Mouse (Mus musculus): ENCODE data around the gene Apobec3. TPM values are rescaled to one million over a fixed set of nuclear protein-coding genes. Genes with fewer than 3 reads are reported as not detected.

The Apobec3 gene
- 17.4 and 18.4 TPM in 2 replicates for polyA plus RNA-seq (2014; fragmentation: Nextera tagmentation; extraction: Ambion mirVana)

GRCm38 (mm10) chr15:79891436-79892212, at the start of gene Apobec3:
Gene Apobec3, plus strand, starts transcription at chr15:79891659.
- 2% methylated on average over 20 of the region's 20 CpGs for WGBS
- Histone ChIP-seq H3K9ac (replicated peaks; ENCODE audit: low read depth, low read length) (peak within 1 kb of the TSS; percentile 30; the same call in 1 of the 2 replicates), H3K4me1 (ENCODE audit: control insufficient read depth, insufficient read depth, low read length) (0 out of 2 replicates have a peak, but pooled peaks cover 4% of the 10 kb centered on the region), H3K36me3 (ENCODE audit: control insufficient read depth, insufficient read depth, low read length) (no peaks in the 10 kb centered on the region), H3K9me3 (ENCODE audit: control insufficient read depth, low read depth, low read length) (no peaks in the 10 kb centered on the region), H3K27me3 (ENCODE audit: control insufficient read depth, insufficient read depth, low read length) (0 out of 2 replicates have a peak, but pooled peaks cover 7% of the 10 kb centered on the region), H3K27ac (ENCODE audit: low read length) (peak within 1 kb of the TSS; percentile 39), H3K4me2 (replicated peaks; ENCODE audit: low read depth, low read length) (peak within 1 kb of the TSS; percentile 57), H3K4me3 (ENCODE audit: low read depth, low read length) (peak within 1 kb of the TSS; percentile 35)
- ATAC-seq (ENCODE audit: insufficient number of reproducible peaks, insufficient read depth, low FRiP score, low read depth), result 0 out of 2 replicates have a peak, but pooled peaks have one; percentile 54

DNA sequence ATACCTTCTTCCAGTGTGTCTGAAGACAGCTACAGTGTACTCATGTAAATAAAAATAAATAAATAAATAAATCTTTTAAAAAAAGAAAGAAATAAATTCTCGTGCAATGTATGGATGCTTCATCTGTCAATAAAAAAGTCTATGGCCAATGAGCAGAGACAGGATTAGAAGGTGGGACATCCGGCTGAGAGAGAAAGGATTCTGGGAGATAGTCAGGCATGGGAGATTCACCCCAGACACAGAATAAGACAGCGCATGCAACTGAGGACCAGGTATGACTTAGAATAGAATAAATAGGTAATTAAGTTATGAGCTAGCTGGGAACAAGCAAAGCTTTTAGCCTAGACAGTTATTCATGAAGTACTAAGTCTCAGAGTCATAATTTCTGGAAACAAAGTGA, 48.5 kb upstream of the Apobec3 start:
- no peak overlapping the region for H3K27ac ChIP-seq (ENCODE audit: low read length)
- no peaks in the 10 kb centered on the region for H3K36me3 ChIP-seq (ENCODE audit: control insufficient read depth, insufficient read depth, low read length)
- no peak overlapping the region for H3K9ac ChIP-seq (replicated peaks; ENCODE audit: low read depth, low read length)
- H3K9me3 ChIP-seq (ENCODE audit: control insufficient read depth, low read depth, low read length), result no peaks in the 10 kb centered on the region
- peaks cover 8% of the 10 kb centered on the region; the same call in 1 of the 2 replicates for H3K4me1 ChIP-seq (ENCODE audit: control insufficient read depth, insufficient read depth, low read length)
- no peak for ATAC-seq (ENCODE audit: insufficient number of reproducible peaks, insufficient read depth, low FRiP score, low read depth)
- WGBS, result 88% methylated on average over 3 of the region's 3 CpGs
- H3K4me2 ChIP-seq (replicated peaks; ENCODE audit: low read depth, low read length), result no peak overlapping the region
- no peak overlapping the region for H3K4me3 ChIP-seq (ENCODE audit: low read depth, low read length)
- no peaks in the 10 kb centered on the region for H3K27me3 ChIP-seq (ENCODE audit: control insufficient read depth, insufficient read depth, low read length)

- ATAC-seq (ENCODE audit: insufficient number of reproducible peaks, insufficient read depth, low FRiP score, low read depth), result no peak
- peaks cover 8% of the 10 kb centered on the region; the same call in 1 of the 2 replicates for H3K4me1 ChIP-seq (ENCODE audit: control insufficient read depth, insufficient read depth, low read length)
- H3K4me2 ChIP-seq (replicated peaks; ENCODE audit: low read depth, low read length), result no peak overlapping the region
- H3K4me3 ChIP-seq (ENCODE audit: low read depth, low read length), result no peak overlapping the region
- no peak overlapping the region for H3K9ac ChIP-seq (replicated peaks; ENCODE audit: low read depth, low read length)
- no peaks in the 10 kb centered on the region for H3K36me3 ChIP-seq (ENCODE audit: control insufficient read depth, insufficient read depth, low read length)
- 61% methylated on average over 4 of the region's 4 CpGs for WGBS
- H3K9me3 ChIP-seq (ENCODE audit: control insufficient read depth, low read depth, low read length), result no peaks in the 10 kb centered on the region
- H3K27ac ChIP-seq (ENCODE audit: low read length), result no peak overlapping the region
- no peaks in the 10 kb centered on the region for H3K27me3 ChIP-seq (ENCODE audit: control insufficient read depth, insufficient read depth, low read length)
Observed at GRCm38 (mm10) chr15:79845986-79846385, 45.5 kb upstream of the Apobec3 start.

DNA sequence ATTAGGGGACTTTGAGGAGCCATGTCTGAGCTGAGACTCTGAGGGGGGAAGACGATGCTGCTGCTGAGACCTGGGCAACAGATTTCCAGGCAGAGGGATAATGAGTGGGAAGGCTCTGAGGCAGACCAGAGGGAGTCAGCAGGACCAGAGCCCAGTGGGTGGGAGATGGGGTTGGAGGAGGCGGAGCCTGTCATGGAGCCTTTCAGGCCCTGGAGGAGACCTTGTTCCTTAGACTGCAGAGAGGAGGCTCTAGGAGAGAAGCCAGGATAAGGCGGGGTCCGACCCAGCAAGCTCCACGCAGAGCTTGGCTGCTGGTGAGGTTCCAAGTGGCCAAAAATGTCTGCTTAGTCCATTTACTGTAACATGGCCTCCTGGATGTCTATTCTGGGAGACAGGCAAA, 44.4 kb upstream of the Apobec3 start:
- H3K4me2 ChIP-seq (replicated peaks; ENCODE audit: low read depth, low read length), result no peak overlapping the region
- 26% methylated on average over 5 of the region's 5 CpGs for WGBS
- no peak overlapping the region for H3K27ac ChIP-seq (ENCODE audit: low read length)

GRCm38 (mm10) chr15:79850143-79850542, 41.3 kb upstream of the Apobec3 start:
- H3K4me2 ChIP-seq (replicated peaks; ENCODE audit: low read depth, low read length), result no peak overlapping the region
- H3K27ac ChIP-seq (ENCODE audit: low read length), result no peak overlapping the region
- peaks cover 8% of the 10 kb centered on the region; the same call in 1 of the 2 replicates for H3K4me1 ChIP-seq (ENCODE audit: control insufficient read depth, insufficient read depth, low read length)
- no peaks in the 10 kb centered on the region for H3K9me3 ChIP-seq (ENCODE audit: control insufficient read depth, low read depth, low read length)
- WGBS, result 88% methylated on average over 2 of the region's 2 CpGs
- no peaks in the 10 kb centered on the region for H3K27me3 ChIP-seq (ENCODE audit: control insufficient read depth, insufficient read depth, low read length)
- H3K9ac ChIP-seq (replicated peaks; ENCODE audit: low read depth, low read length), result no peak overlapping the region
- ATAC-seq (ENCODE audit: insufficient number of reproducible peaks, insufficient read depth, low FRiP score, low read depth), result no peak
- no peak overlapping the region for H3K4me3 ChIP-seq (ENCODE audit: low read depth, low read length)
- H3K36me3 ChIP-seq (ENCODE audit: control insufficient read depth, insufficient read depth, low read length), result no peaks in the 10 kb centered on the region

More for the DNA sequence above, 44.4 kb upstream of the Apobec3 start:
- H3K9me3 ChIP-seq (ENCODE audit: control insufficient read depth, low read depth, low read length), result no peaks in the 10 kb centered on the region
- H3K4me3 ChIP-seq (ENCODE audit: low read depth, low read length), result no peak overlapping the region
- no peaks in the 10 kb centered on the region for H3K27me3 ChIP-seq (ENCODE audit: control insufficient read depth, insufficient read depth, low read length)
- ATAC-seq (ENCODE audit: insufficient number of reproducible peaks, insufficient read depth, low FRiP score, low read depth), result peak; percentile 82; the same call in 1 of the 2 replicates
- no peaks in the 10 kb centered on the region for H3K36me3 ChIP-seq (ENCODE audit: control insufficient read depth, insufficient read depth, low read length)
- H3K4me1 ChIP-seq (ENCODE audit: control insufficient read depth, insufficient read depth, low read length), result peaks cover 8% of the 10 kb centered on the region; the same call in 1 of the 2 replicates
- H3K9ac ChIP-seq (replicated peaks; ENCODE audit: low read depth, low read length), result no peak overlapping the region

DNA sequence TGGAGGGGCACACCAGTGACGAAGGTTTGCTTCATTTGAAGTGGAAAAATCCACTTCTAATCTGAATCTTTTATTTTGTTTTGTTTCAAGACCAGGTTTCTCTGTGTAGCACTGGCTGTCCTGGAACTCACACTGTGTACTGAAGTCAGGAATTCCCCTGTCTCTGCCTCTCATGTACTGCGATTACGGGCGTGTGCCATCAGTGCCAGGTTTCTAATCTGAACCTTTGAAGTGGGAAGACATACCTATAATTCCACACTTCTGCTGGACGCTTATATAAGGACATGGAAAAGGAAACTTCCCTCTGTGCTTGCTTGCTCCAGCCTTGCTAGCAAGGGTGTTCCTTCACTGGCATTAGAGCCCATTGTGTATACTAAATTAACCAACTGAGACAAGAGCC, 32.5 kb upstream of the Apobec3 start:
- Histone ChIP-seq H3K4me3 (ENCODE audit: low read depth, low read length) (no peak overlapping the region), H3K27me3 (ENCODE audit: control insufficient read depth, insufficient read depth, low read length) (no peaks in the 10 kb centered on the region), H3K9me3 (ENCODE audit: control insufficient read depth, low read depth, low read length) (no peaks in the 10 kb centered on the region), H3K4me2 (replicated peaks; ENCODE audit: low read depth, low read length) (no peak overlapping the region), H3K9ac (replicated peaks; ENCODE audit: low read depth, low read length) (no peak overlapping the region), H3K4me1 (ENCODE audit: control insufficient read depth, insufficient read depth, low read length) (no peaks in the 10 kb centered on the region), H3K27ac (ENCODE audit: low read length) (no peak overlapping the region), H3K36me3 (ENCODE audit: control insufficient read depth, insufficient read depth, low read length) (no peaks in the 10 kb centered on the region)
- WGBS, result 78% methylated on average over 5 of the region's 5 CpGs
- ATAC-seq (ENCODE audit: insufficient number of reproducible peaks, insufficient read depth, low FRiP score, low read depth), result no peak

DNA sequence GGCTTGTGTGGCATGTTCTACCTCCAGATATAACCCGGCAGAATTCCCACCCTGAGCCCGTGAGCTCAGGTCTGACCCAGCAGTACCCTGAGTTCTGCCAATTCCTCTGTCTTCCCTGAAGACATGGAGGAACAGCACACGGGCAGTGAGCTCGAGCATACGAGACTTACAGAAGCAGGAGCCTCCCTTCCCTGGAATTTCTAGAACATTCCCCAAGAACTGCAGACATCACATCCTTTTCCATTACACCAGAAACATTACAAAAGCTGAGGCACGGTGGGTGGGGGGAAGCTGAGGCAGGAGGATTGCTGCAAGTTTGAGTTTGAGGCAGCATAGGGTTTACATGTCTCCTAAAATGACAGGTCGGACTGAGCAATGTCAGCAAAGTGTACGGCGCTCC, 31.6 kb upstream of the Apobec3 start:
- no peaks in the 10 kb centered on the region for H3K9me3 ChIP-seq (ENCODE audit: control insufficient read depth, low read depth, low read length)
- WGBS, result 85% methylated on average over 9 of the region's 9 CpGs
- no peaks in the 10 kb centered on the region for H3K36me3 ChIP-seq (ENCODE audit: control insufficient read depth, insufficient read depth, low read length)
- H3K4me2 ChIP-seq (replicated peaks; ENCODE audit: low read depth, low read length), result no peak overlapping the region
- H3K4me3 ChIP-seq (ENCODE audit: low read depth, low read length), result no peak overlapping the region
- H3K27me3 ChIP-seq (ENCODE audit: control insufficient read depth, insufficient read depth, low read length), result no peaks in the 10 kb centered on the region
- H3K9ac ChIP-seq (replicated peaks; ENCODE audit: low read depth, low read length), result no peak overlapping the region
- H3K27ac ChIP-seq (ENCODE audit: low read length), result no peak overlapping the region
- no peak for ATAC-seq (ENCODE audit: insufficient number of reproducible peaks, insufficient read depth, low FRiP score, low read depth)
- H3K4me1 ChIP-seq (ENCODE audit: control insufficient read depth, insufficient read depth, low read length), result no peaks in the 10 kb centered on the region

DNA sequence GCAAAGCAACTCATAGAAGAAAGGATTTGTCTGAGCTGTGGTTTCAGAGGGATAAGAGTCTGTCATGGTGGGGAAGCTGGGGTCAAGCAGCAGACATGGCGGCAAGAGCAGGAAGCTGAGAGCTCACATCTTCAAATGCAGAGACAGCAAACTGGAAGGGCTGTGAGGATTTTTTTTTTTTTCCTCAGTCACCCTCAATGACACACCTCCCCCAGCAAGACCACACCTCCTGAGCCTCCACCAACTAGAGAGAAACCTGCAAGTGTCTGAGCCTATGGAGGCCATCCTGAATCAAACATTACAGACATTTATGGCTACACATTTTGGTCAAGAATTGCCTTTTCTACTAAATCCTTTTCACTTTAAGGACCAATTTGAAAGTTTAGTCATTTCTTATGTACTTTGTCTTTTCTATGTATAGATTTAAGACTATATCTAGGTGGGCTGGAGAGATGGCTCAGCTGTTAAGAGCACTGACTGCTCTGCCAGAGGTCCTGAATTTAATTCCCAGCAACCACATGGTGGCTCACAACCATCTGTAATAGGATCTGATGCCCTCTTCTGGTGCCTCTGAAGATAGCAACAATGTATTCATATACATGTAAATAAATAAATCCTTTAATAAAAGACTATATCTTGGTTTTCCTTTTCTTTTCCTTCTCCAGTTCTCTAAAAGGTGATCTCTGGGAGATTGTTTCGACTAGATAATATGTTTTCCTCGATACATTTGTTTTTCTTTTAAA, 24.0 kb upstream of the Apobec3 start:
- H3K4me1 ChIP-seq (ENCODE audit: control insufficient read depth, insufficient read depth, low read length), result no peaks in the 10 kb centered on the region
- WGBS, result 78% methylated on average over 3 of the region's 3 CpGs
- H3K4me2 ChIP-seq (replicated peaks; ENCODE audit: low read depth, low read length), result no peak overlapping the region
- H3K27me3 ChIP-seq (ENCODE audit: control insufficient read depth, insufficient read depth, low read length), result no peaks in the 10 kb centered on the region
- no peak overlapping the region for H3K4me3 ChIP-seq (ENCODE audit: low read depth, low read length)
- H3K27ac ChIP-seq (ENCODE audit: low read length), result no peak overlapping the region
- H3K9ac ChIP-seq (replicated peaks; ENCODE audit: low read depth, low read length), result no peak overlapping the region
- ATAC-seq (ENCODE audit: insufficient number of reproducible peaks, insufficient read depth, low FRiP score, low read depth), result no peak
- no peaks in the 10 kb centered on the region for H3K9me3 ChIP-seq (ENCODE audit: control insufficient read depth, low read depth, low read length)
- H3K36me3 ChIP-seq (ENCODE audit: control insufficient read depth, insufficient read depth, low read length), result no peaks in the 10 kb centered on the region
